Mouse (Mus musculus) heart, embryonic 12.5 days (tissue): ENCODE data around the gene Vcan. TPM values are rescaled to one million over a fixed set of nuclear protein-coding genes. Genes with fewer than 3 reads are reported as not detected.

ENCODE experiments used
- ATAC-seq: fragments of 200-750 bp; cut with Nextera tagmentation; 2 replicates; pipeline ENCODE4 v1.8.0; 2017; ENCODE audit warnings: moderate TSS enrichment, moderate library complexity; ENCODE audit not compliant: insufficient number of reproducible peaks, low FRiP score
- H3K27ac ChIP-seq: fragments of 300-500 bp; sonication (generic); 2 replicates; pipeline ENCODE4 v1.5.1; 2016; ENCODE audit warnings: mild to moderate bottlenecking, moderate library complexity; ENCODE audit not compliant: poor library complexity, severe bottlenecking
- H3K27me3 ChIP-seq: fragments of 300-500 bp; sonication (generic); replicated peaks from 2 replicates; pipeline ENCODE4 v1.6.1; 2016; ENCODE audit warnings: mild to moderate bottlenecking, moderate library complexity
- H3K36me3 ChIP-seq: fragments of 300-500 bp; sonication (generic); 2 replicates; pipeline ENCODE4 v1.6.1; 2016; ENCODE audit warnings: mild to moderate bottlenecking, moderate library complexity
- H3K4me1 ChIP-seq: fragments of 300-500 bp; sonication (generic); replicated peaks from 2 replicates; pipeline ENCODE4 v1.6.1; 2016; ENCODE audit warnings: mild to moderate bottlenecking
- H3K4me2 ChIP-seq: fragments of 300-500 bp; sonication (generic); 2 replicates; pipeline ENCODE4 v1.6.1; 2016; ENCODE audit warnings: mild to moderate bottlenecking, moderate library complexity
- H3K4me3 ChIP-seq: fragments of 300-500 bp; sonication (generic); 2 replicates; pipeline ENCODE4 v1.5.1; 2016; ENCODE audit warnings: mild to moderate bottlenecking
- H3K9ac ChIP-seq: fragments of 300-500 bp; sonication (generic); 2 replicates; pipeline ENCODE4 v1.6.1; 2016; ENCODE audit warnings: mild to moderate bottlenecking, moderate library complexity
- H3K9me3 ChIP-seq: fragments of 300-500 bp; sonication (generic); replicated peaks from 2 replicates; pipeline ENCODE4 v1.6.1; 2016; ENCODE audit warnings: mild to moderate bottlenecking, moderate library complexity
- WGBS: fragments of 180-500 bp; shearing (Covaris S2); methylation state at CpG from one replicate; pipeline ENCODE4 v1.1.7; 2016; 5-methylcytosine and 5-hydroxymethylcytosine counted together
- polyA plus RNA-seq: library from polyadenylated mRNA; unstranded; fragments of >200 nt; fragmentation: Nextera tagmentation; extraction: Ambion mirVana; gene quantifications from 2 replicates; pipeline ENCODE4 v1.2.1, GENCODE M21; 2016

Vcan gene
- polyA plus RNA-seq, 1 experiment from 2014 or later, result 134 TPM

- Histone ChIP-seq H3K36me3 (peaks cover 59% of the 10 kb centered on the region), H3K4me3 (no peak overlapping the region), H3K27me3 (no peaks in the 10 kb centered on the region), H3K27ac (no peak overlapping the region), H3K9me3 (no peaks in the 10 kb centered on the region), H3K9ac (no peak overlapping the region), H3K4me2 (no peak overlapping the region), H3K4me1 (no peaks in the 10 kb centered on the region)
- no peak for ATAC-seq
- 58% methylated on average over 3 of the region's 3 CpGs for WGBS
Observed at GRCm38 (mm10) chr13:89720497-89720896, 21.8 kb downstream of the Vcan start.

DNA sequence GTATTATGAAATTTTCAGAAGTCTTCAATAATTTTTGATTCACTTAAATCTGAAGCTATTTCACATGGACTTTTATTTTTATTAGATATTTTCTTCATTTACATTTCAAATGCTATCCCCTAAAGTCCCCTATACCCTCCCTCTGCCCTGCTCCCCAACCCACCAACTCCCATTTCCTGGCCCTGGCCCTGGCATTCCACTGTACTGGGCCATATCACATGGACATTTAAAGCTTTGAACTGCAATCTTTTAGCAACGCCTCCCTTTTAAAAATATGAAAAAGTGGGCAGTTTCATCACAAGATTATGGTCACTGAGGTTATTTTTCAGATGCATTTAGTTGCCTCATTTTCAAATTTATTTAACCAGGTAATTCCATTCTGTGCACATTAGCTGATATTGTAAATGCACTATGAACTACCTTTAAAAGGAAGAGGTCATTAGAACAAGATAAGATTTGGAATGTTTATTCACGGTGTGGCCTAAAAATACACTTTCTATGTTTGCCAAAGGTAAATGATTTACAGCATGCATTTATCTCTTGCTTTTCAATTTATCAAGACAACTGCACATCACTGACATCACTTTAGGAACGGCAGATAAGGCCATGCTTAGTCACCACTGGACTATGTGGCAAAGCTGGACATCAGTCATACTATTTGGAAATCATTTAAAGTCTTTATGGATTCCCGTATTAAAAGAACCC, 32.7 kb downstream of the Vcan start:
- WGBS, result 41% methylated on average over 4 of the region's 4 CpGs
- no peak overlapping the region for H3K4me3 ChIP-seq

DNA sequence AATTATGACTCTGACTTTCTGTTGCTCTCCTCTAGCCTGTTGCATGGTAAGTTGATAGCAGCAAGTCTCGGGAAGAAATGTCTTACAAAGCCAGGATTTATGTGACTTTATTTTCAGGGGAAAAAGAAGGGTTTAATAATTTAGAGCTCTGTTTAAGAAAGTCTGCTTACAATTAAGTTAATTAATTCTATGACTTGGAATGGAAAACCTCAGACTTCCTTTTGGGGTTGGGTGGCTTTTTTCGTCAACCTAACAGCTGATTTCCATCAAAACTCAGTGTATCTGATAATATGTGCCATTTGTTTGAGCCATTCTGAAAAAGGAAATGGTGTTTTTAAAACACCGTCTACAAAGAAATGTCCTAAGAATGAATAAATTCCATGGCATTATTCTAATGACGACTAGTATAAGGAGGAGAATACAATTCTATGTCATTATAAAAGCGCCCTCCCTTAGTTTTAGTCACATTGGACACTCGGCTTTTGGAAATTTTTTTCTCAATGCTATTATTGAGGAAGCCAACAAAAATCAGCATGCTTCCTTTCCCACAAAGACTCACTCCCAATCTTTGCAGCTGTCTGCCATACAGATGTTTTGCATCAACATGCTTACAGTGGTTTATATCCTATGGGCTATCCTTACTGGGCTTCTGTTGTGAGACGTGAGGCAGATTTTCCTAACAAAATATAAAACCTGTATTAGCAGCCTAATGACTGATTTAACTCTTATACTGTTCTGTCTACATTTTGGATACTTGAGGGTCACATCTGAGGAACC, 34.0 kb downstream of the Vcan start:
- ATAC-seq, result no peak

More for the DNA sequence above, 32.7 kb downstream of the Vcan start:
- no peak for ATAC-seq
- Histone ChIP-seq H3K9me3 (no peaks in the 10 kb centered on the region), H3K27me3 (no peaks in the 10 kb centered on the region), H3K36me3 (peaks cover 39% of the 10 kb centered on the region), H3K4me1 (peaks cover 2% of the 10 kb centered on the region; the same call in 1 of the 2 replicates), H3K4me2 (no peak overlapping the region), H3K27ac (no peak overlapping the region), H3K9ac (no peak overlapping the region)

GRCm38 (mm10) chr13:89702395-89702794, 39.9 kb downstream of the Vcan start:
- H3K4me2 ChIP-seq, result no peak overlapping the region
- 78% methylated on average over 4 of the region's 4 CpGs for WGBS
- no peak for ATAC-seq
- no peak overlapping the region for H3K4me3 ChIP-seq
- no peaks in the 10 kb centered on the region for H3K4me1 ChIP-seq
- no peak overlapping the region for H3K27ac ChIP-seq
- H3K9me3 ChIP-seq, result no peaks in the 10 kb centered on the region
- no peak overlapping the region for H3K9ac ChIP-seq
- H3K27me3 ChIP-seq, result no peaks in the 10 kb centered on the region
- H3K36me3 ChIP-seq, result peaks cover 70% of the 10 kb centered on the region

More for the DNA sequence above, 34.0 kb downstream of the Vcan start:
- Histone ChIP-seq H3K4me3 (no peak overlapping the region), H3K4me2 (no peak overlapping the region), H3K27me3 (no peaks in the 10 kb centered on the region), H3K27ac (no peak overlapping the region), H3K4me1 (peaks cover 2% of the 10 kb centered on the region; the same call in 1 of the 2 replicates), H3K36me3 (peaks cover 44% of the 10 kb centered on the region), H3K9me3 (no peaks in the 10 kb centered on the region), H3K9ac (no peak overlapping the region)
- 77% methylated on average over 7 of the region's 7 CpGs for WGBS

DNA sequence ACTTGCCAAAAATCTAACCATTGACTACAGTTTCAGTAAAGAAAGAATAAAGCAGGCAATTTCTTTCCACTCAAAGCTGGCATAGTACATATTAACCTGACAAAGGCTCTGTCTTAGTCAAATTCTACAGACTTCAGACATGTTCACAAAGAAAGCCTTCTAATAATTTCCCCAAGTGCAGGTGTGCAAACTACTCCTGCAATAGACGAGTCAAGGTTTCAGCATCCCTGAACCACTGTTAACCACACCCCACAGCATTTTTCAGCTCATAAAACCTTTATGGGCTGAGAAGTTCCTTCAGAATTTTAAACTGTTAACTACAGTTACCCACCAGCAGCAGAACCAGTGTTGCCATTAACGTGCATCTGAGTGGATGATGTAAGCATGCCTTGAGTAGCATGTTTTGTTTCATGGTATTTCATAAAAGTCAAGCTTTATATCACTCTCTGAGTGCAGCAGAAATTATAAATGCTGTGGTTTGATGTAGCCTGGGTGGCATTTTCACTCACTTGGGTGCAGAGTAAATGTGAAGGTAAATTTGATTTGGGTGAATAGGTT, 42.2 kb downstream of the Vcan start:
- WGBS, result 83% methylated on average over 2 of the region's 2 CpGs
- H3K36me3 ChIP-seq, result peaks cover 59% of the 10 kb centered on the region
- H3K27ac ChIP-seq, result no peak overlapping the region
- no peaks in the 10 kb centered on the region for H3K4me1 ChIP-seq
- H3K9ac ChIP-seq, result no peak overlapping the region
- no peak overlapping the region for H3K4me2 ChIP-seq
- H3K27me3 ChIP-seq, result no peaks in the 10 kb centered on the region
- H3K9me3 ChIP-seq, result no peaks in the 10 kb centered on the region
- ATAC-seq, result no peak
- H3K4me3 ChIP-seq, result no peak overlapping the region

GRCm38 (mm10) chr13:89692597-89692996, 49.7 kb downstream of the Vcan start:
- no peak overlapping the region for H3K4me2 ChIP-seq
- H3K4me1 ChIP-seq, result no peaks in the 10 kb centered on the region
- no peak overlapping the region for H3K9ac ChIP-seq
- no peak for ATAC-seq
- H3K36me3 ChIP-seq, result peaks cover 63% of the 10 kb centered on the region
- 50% methylated on average over 1 of the region's 1 CpGs for WGBS
- no peak overlapping the region for H3K27ac ChIP-seq
- no peak overlapping the region for H3K4me3 ChIP-seq
- no peaks in the 10 kb centered on the region for H3K9me3 ChIP-seq
- H3K27me3 ChIP-seq, result no peaks in the 10 kb centered on the region

GRCm38 (mm10) chr13:89683490-89683889, 58.8 kb downstream of the Vcan start:
- H3K36me3 ChIP-seq, result peaks cover 60% of the 10 kb centered on the region
- ATAC-seq, result no peak
- no peaks in the 10 kb centered on the region for H3K9me3 ChIP-seq
- no peak overlapping the region for H3K9ac ChIP-seq
- no peak overlapping the region for H3K4me2 ChIP-seq
- no peak overlapping the region for H3K27ac ChIP-seq
- H3K27me3 ChIP-seq, result no peaks in the 10 kb centered on the region
- H3K4me1 ChIP-seq, result no peaks in the 10 kb centered on the region
- WGBS, result 85% methylated on average over 3 of the region's 3 CpGs
- H3K4me3 ChIP-seq, result no peak overlapping the region

DNA sequence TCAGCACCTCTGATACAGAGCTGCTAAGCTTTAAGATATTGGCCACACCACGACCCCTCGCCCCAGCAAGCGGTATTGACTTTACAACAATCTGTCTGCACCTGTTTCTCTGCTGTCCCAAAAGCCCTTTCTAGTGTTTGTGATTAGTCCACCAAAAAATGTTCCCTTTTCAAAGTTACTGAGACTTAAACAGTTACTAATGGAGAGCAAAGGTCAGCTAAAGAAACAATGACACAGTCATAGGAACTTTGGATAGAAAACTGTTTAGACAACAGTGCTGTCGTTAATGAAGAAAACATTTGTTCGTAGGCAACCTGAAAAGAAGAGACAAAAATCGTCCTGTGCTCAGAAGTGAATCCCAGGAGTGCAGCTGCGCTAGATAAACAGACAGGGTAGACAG, 60.1 kb downstream of the Vcan start:
- H3K9ac ChIP-seq, result no peak overlapping the region
- no peaks in the 10 kb centered on the region for H3K4me1 ChIP-seq
- H3K27me3 ChIP-seq, result no peaks in the 10 kb centered on the region
- no peak overlapping the region for H3K27ac ChIP-seq
- 73% methylated on average over 7 of the region's 7 CpGs for WGBS
- no peak overlapping the region for H3K4me2 ChIP-seq
- no peaks in the 10 kb centered on the region for H3K9me3 ChIP-seq
- peaks cover 59% of the 10 kb centered on the region for H3K36me3 ChIP-seq
- no peak for ATAC-seq
- H3K4me3 ChIP-seq, result no peak overlapping the region

GRCm38 (mm10) chr13:89679756-89680155, 62.6 kb downstream of the Vcan start:
- Histone ChIP-seq H3K36me3 (peaks cover 70% of the 10 kb centered on the region), H3K4me1 (no peaks in the 10 kb centered on the region), H3K9me3 (no peaks in the 10 kb centered on the region), H3K27ac (no peak overlapping the region), H3K4me2 (no peak overlapping the region), H3K9ac (no peak overlapping the region), H3K27me3 (no peaks in the 10 kb centered on the region), H3K4me3 (no peak overlapping the region)
- 83% methylated on average over 6 of the region's 6 CpGs for WGBS
- ATAC-seq, result no peak

DNA sequence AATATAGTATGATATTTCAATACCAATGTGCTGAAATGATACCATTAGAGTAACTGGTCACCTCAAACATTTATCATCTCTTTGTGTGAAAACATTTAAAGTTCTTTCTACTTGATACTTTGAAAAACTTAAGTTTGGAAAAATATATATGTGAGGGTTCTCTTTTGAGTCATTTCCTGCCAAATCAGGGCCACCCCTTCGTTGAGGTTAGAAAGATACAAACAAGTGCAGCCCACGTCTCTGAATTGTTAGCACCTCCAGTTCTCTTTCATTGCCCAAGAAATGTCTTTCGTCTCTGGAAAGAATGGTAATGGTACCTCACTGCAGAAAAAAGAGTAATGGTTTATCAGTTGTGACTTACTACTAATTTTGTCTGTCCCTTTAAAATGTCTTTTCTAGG, 71.8 kb downstream of the Vcan start:
- Histone ChIP-seq H3K27ac (no peak overlapping the region), H3K27me3 (no peaks in the 10 kb centered on the region), H3K4me1 (peaks cover 6% of the 10 kb centered on the region; the same call in 1 of the 2 replicates), H3K9ac (no peak overlapping the region), H3K36me3 (peaks cover 53% of the 10 kb centered on the region), H3K9me3 (no peaks in the 10 kb centered on the region), H3K4me3 (no peak overlapping the region), H3K4me2 (no peak overlapping the region)
- ATAC-seq, result no peak
- WGBS, result 67% methylated on average over 3 of the region's 3 CpGs
